Mouse (Mus musculus) left cerebral cortex, postnatal 4 days (tissue): Measurements from ENCODE around the gene Rpl12. TPM values are rescaled to one million over a fixed set of nuclear protein-coding genes. Genes with fewer than 3 reads are reported as not detected.
"Not testable (repeated sequence)": the region's sequence is repeated elsewhere in the genome, so short reads cannot be mapped to it uniquely, and the experiment has no call there.

Experiments
- DNase-seq: peaks from one replicate; pipeline ENCODE4 v3.0.0-alpha.2; 2022
- intact Hi-C: fragments of 180-260 bp; cut with DNase I; formaldehyde crosslinking; loops from one replicate; pipeline ENCODE4 v1.15.1; 2025
- total RNA-seq, 2 experiments: library from RNA; stranded (reverse); gene quantifications; 2 replicates each; pipeline ENCODE4 v1.2.3; 2021

Rpl12 gene
- total RNA-seq, 2 experiments from 2014 or later = 200 to 215 TPM

DNA sequence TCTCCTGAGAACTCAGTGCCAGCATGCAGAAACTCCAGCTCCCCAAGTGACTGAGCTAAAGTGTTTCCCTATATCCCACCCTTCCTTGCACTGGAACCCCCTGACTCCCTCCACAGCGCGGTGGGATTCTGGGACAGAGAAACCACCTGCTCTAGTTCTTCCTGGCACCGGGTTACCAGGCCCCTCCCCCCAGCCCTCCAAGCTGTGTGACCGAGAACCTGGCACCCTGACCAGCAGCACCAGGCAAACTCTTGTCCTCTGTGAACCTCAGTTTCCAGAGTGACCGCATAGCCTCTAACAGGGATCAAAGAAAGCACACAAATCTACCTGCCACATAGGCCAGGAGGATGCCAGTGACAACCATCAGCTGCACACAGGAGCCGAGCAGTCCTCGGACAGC is 18.3 kb downstream of the Rpl12 start:
- DNase-seq = no peak
- intact Hi-C loops = loop anchor here (10.0 kb wide), 1 partner anchor 155 kb away; the partner anchor contains the start of gene Garnl3

DNA sequence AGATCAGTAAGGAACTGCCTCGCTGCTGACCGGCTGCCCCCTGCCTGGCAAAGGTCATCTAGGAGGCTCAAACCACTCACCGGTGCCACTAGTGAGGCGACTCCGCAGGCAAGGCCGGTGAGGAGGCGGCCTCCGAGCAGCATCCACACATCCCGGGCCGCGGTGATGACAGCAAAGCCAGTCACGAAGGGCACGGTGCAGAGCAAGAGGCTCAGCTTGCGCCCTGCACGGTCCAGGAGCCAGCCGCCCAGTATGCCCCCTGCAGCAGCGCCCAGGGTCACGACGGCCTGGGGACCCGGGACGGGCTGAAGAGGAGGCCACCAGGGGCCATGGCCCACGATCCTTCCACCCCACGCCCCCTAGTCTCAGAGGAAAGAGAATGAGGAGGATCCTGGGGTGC is 19.9 kb downstream of the Rpl12 start:
- intact Hi-C loops = loop anchor here (10.0 kb wide), 1 partner anchor 154 kb away; the partner anchor contains the start of gene Garnl3

DNA sequence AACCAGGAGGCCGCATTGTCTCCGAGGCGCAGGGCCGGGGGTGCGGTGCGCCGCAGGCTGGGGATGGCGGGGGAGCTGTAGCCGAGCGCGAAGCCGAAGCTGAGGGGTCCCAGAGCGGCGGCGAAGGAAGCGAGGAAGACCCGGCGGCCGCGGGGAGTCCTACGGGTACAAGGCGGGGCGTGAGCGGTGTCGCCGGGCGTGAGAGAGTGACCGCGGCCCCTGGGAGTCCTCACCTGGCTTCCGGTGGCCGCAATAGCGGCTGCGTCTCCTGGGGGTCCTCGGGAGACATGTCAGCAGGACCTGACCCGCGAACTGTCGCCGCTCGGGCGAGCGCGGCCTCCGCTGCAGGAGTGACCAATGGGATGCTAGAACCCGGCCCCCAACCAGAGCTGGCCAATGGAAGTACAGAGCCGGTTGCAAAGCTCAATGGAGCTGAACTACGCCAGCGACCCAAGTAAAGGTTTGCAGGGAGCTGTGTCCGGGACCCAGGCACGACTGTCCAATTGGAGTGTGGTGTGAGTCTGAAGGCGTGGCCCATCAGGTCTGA is 20.4 kb downstream of the Rpl12 start, which contains the start of gene Slc2a8:
Gene Slc2a8 (minus strand): TSS at position 359 of the 547 bp plus-strand sequence.
- intact Hi-C loops = loop anchor here (10.0 kb wide), 1 partner anchor 153 kb away; the partner anchor contains the start of gene Garnl3
- DNase-seq = peak; percentile 93

More for the DNA sequence above, 19.9 kb downstream of the Rpl12 start:
- DNase-seq = no peak

DNA sequence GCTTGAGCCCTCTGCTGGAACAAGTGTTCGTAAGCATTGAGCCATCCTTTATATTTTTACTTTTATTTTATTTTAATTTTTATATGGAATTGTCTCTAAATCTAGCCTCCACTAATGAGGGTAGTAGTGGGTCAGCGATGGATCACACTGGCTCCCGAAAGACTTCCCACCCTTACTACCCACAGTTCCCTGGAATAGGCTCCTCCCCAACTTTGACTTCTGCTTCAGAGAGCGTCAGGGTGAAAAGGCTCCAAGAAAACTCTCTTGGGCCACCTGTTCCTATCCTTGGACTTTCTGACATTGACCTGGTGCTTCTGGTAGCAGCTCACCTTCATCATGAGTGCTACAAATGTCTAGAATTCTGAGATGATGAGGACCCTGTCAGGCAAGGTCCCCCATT is 21.3 kb downstream of the Rpl12 start:
- intact Hi-C loops = loop anchor here (10.0 kb wide), 1 partner anchor 152 kb away; the partner anchor contains the start of gene Garnl3
- DNase-seq = no peak

- no peak for DNase-seq
- intact Hi-C loops = loop anchor here (10.0 kb wide), 1 partner anchor 151 kb away; the partner anchor contains the start of gene Garnl3
Observed at GRCm38 (mm10) chr2:32983617-32984016, 22.3 kb downstream of the Rpl12 start.

- DNase-seq = no peak
- intact Hi-C loops = loop anchor here (10.0 kb wide), 1 partner anchor 149 kb away; the partner anchor contains the start of gene Garnl3
Observed at GRCm38 (mm10) chr2:32985844-32986243, 24.5 kb downstream of the Rpl12 start.

DNA sequence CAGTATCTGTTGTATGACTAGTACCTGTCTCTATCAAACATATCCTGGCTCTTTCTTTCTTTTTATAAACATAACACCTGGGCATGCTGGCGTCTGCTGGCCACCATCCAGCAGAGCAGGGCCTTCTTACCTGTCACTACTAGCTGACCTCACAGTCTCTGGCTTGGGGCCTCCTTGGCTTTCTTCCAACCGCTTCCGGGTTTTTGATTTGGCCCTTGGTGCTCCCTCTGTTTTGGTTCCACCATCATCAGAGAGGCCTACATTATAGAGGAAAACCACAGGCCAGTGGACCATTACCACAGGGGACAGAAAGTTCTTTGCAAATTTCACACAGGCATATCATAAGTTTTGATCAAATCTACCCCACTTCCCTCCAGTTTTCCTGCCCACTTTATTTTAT is 28.0 kb downstream of the Rpl12 start:
- no peak for DNase-seq
- intact Hi-C loops = loop anchor here (10.0 kb wide), 1 partner anchor 145 kb away; the partner anchor contains the start of gene Garnl3

GRCm38 (mm10) chr2:32990167-32990832 is 28.9 kb downstream of the Rpl12 start:
- DNase-seq = no peak
- intact Hi-C loops = no loop called here

DNA sequence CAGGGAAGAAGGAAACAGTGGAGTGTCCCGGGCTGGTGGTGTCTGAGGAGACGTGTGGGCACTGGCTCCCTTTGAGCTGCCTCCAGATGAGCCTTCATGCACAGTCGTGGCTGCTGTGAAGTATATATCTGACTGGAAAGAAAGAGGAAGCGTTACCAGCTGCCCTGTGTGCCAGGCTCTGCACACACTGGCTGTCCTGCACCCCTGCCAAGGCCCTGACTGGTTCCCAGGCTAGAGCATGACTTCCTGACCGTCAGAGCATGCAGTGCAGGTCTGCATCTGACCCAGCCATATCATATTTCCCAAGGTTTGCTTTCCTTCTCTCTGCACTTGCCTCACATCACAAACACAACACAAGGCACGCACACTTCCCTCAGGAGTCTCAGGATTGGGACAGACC is 30.8 kb downstream of the Rpl12 start:
- intact Hi-C loops = no loop called here
- DNase-seq = no peak

GRCm38 (mm10) chr2:32997081-32997480 is 35.7 kb downstream of the Rpl12 start:
- DNase-seq = peak; percentile 38
- intact Hi-C loops = no loop called here

DNA sequence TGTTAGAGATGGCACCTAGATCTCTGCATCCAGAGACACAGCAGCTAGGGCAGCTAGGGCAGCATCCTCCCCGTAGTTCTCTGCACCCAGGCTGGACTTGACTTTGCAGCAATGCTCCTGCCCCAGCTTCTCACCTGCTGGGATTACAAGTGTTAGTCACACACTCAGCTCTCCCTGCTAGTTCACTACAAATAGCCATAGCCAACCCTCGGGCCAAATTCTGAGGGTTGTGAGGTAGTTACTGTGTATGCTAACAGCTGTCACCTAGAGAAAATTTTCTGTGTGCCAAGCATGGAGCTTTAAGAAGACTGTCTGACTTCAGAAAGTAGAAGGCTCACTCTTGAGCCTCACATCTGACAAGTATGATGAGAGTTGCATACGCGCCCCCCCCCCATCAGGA is 36.4 kb downstream of the Rpl12 start:
- intact Hi-C loops = no loop called here

DNA sequence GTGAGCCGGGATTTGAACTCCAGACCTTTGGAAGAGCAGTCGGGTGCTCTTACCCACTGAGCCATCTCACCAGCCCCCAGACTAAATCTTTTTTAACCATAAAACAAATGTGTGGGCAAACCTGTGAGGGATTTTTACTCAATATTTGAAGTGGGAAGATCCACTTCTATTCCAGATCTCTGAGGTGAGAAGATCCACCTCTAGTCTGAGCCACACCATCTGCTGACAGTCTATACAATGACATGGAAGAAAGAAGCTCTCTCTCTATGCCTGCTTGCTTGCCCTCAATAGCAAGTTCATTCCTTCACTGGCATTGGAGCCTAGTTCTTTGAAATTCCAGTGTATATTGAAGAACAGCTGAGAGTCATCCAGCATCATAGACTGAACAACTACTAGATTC is 38.4 kb downstream of the Rpl12 start:
- DNase-seq = no peak
- intact Hi-C loops = no loop called here

More for the DNA sequence above, 36.4 kb downstream of the Rpl12 start:
- DNase-seq = no peak

DNA sequence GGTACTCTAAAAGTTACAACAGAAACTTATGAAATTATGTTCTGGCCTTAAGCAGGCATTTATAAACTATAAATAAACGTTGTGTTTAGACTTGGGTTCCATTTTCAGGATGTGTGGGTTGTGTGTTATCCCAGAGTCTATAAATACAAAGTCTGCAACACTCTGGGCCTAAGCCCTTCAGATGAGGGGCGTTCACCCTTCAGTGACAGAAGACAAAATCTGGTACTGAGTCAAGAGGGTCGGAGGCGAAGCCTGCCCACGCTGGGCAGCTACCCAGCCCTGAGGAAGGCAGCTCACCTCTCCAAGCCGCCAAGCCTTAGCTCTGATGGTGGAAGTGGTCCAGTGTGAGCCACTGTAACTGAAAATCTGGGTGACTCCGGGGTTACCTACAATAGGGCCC is 40.8 kb downstream of the Rpl12 start:
- DNase-seq = no peak

DNA sequence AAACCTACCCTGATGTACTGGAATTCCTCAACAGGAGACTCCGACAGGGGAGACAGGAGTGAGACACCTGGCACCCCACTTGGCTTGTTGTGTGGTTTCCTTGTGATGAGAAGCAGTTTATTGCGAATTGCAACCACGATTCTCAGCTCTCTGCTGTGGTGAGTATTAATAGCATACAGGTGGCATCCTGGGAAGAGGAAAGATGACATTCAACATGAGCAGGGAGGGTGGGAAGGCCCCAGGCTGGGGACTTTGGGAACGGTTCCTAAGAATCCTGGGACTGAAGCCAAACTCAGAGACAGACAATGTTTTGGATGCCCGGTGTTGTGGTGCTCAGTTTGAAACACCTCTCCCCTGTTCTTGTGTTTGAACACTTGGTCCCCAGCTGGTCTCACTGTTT is 43.7 kb downstream of the Rpl12 start:
- peak; percentile 23 for DNase-seq
- intact Hi-C loops = no loop called here

More for the DNA sequence above, 40.8 kb downstream of the Rpl12 start:
- intact Hi-C loops = no loop called here

DNA sequence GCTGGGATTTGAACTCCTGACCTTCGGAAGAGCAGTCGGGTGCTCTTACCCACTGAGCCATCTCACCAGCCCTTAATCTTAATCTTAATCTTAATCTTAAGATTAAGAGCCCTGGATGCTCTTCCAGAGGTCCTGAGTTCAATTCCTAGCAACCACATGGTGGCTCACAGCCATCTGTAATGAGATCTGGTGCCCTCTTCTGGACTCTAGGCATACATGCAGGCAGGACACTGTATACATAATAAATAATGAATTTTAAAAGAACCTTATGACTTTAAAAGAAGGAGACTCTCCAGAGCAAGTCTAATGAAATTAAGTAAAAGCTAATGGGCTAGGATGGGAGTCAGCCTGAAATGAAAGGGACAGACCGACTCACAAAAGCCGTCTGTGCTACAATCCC is 47.7 kb downstream of the Rpl12 start:
- DNase-seq, intact Hi-C loops: not testable (repeated sequence)

DNA sequence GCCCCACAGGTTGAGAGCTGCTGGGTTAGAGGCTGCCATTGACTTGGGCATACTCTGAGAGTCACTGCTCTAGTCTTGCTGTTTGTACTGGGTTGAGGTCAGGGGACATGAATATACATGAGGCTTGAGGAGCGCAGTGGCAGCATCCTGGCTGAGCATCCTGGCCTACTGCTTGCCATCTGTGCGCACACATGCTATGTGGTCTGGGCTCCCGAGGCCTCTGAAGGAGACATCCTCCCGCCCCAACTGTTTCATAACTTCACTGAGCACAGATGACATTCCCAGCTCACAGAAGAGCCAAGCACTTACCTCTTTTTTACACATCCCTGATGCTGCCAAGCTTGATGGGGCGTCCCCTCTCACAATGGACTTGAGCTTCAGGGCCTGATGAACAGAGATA is 53.5 kb downstream of the Rpl12 start:
- DNase-seq = peak; percentile 75
- intact Hi-C loops = no loop called here

Other genes starting within 250 kb of the Rpl12 start
- 10 to 100 TPM; 87.8 to 88.0 TPM for gene Cdk9, start 248.5 kb upstream of the Rpl12 start, total RNA-seq
- gene Sh2d3c, start 240.5 kb upstream of the Rpl12 start, total RNA-seq = 10 to 100 TPM; 33.1 to 37.2 TPM
- gene 6330409D20Rik, start 220.5 kb upstream of the Rpl12 start, total RNA-seq = 1 to 10 TPM; 3.0 to 3.2 TPM
- 10 to 100 TPM; 29.3 to 30.5 TPM for gene Tor2a, start 204.3 kb upstream of the Rpl12 start, total RNA-seq
- under 1 TPM; 0.42 to 0.66 TPM for gene Ttc16, start 185.9 kb upstream of the Rpl12 start, total RNA-seq
- gene Ptrh1, start 185.8 kb upstream of the Rpl12 start, total RNA-seq = 10 to 100 TPM in 1 of 2 experiments, 1 to 10 TPM in 1; 6.5 to 11.2 TPM
- under 1 TPM; 0.34 to 0.58 TPM for gene Cfap157, start 177.1 kb upstream of the Rpl12 start, total RNA-seq
- gene Stxbp1, start 114.3 kb upstream of the Rpl12 start, total RNA-seq = 100 to 1,000 TPM; 557 to 578 TPM
- gene Fam129b, start 85.4 kb upstream of the Rpl12 start, total RNA-seq = 10 to 100 TPM; 55.1 to 63.3 TPM
- gene Lrsam1, start 55 bp downstream of the Rpl12 start, total RNA-seq = 10 to 100 TPM; 47.6 to 47.7 TPM
- gene Slc2a8, start 20.5 kb downstream of the Rpl12 start, total RNA-seq = 10 to 100 TPM; 17.1 to 20.3 TPM
- gene Garnl3, start 170.1 kb downstream of the Rpl12 start, total RNA-seq = 100 to 1,000 TPM; 158 to 162 TPM